Mouse (Mus musculus): ENCODE results near the gene Cdkn1c. TPM values are rescaled to one million over a fixed set of nuclear protein-coding genes. Genes with fewer than 3 reads are reported as not detected.

Cdkn1c gene
- 143 and 173 TPM in 2 replicates for polyA plus RNA-seq (2015; fragmentation: Nextera tagmentation; extraction: Ambion mirVana)

DNA sequence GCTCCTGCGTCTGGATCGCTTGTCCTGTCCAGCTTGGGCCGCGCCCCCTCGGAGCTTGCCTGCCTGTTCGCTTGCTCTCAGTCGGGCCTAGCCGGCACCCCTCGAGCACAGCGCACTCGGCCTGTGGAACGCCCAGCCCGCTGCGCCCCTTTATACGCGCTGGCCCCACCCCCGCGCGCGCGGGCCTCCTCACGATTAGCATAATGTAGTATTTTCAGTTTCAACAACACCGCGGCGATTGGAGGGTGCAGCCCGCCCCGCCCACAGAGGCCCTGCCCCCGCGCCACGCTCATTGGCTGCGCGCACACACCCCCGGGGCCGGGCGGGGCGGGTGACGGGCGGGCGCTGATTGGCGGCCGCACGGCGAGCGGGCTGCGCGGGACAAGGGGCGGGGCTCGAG, at the start of gene Cdkn1c:
Gene Cdkn1c (minus strand): TSS at position 177 of the 400 bp plus-strand sequence.
- Histone ChIP-seq H3K9me3 (replicated peaks; ENCODE audit: control insufficient read depth, low read length) (peaks cover 22% of the 10 kb centered on the region), H3K4me1 (ENCODE audit: control insufficient read depth, low read depth, low read length) (peaks cover 17% of the 10 kb centered on the region), H3K27ac (ENCODE audit: low read length) (no peak within 1 kb of the TSS), H3K27me3 (ENCODE audit: control insufficient read depth, insufficient read depth, low read depth, low read length) (peaks cover 46% of the 10 kb centered on the region), H3K9ac (ENCODE audit: low read depth, low read length) (peak within 1 kb of the TSS; percentile 43), H3K36me3 (ENCODE audit: control insufficient read depth, insufficient read depth) (no peaks in the 10 kb centered on the region), H3K4me2 (ENCODE audit: low read depth, low read length) (peak within 1 kb of the TSS; percentile 67), H3K4me3 (ENCODE audit: low read depth, low read length) (peak within 1 kb of the TSS; percentile 54)
- peak; percentile 89 for ATAC-seq (ENCODE audit: low read depth)
- 32% methylated on average over 45 of the region's 48 CpGs for WGBS (ENCODE audit: insufficient replicate concordance)

DNA sequence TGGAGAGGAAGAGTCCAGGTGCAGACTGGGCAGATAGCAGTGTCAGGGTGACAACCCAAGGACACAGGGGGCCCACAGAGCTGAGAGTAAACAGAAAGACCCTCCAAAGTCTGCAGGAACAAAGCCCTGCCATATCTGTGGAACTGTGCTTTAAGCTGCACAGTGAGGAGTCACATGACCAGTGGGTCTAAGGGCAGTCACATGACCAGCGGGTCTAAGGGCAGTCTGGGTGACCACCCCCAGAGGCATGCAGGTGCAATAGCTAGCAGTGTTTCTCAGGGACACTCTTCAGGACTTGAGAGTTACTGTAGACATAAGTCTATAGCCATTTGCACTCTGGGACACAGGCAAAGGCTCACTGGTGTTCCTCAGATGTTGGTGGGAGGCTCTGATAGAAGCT, 48.7 kb upstream of the Cdkn1c start:
- Histone ChIP-seq H3K4me1 (ENCODE audit: control insufficient read depth, low read depth, low read length) (no peaks in the 10 kb centered on the region; the same call in 1 of the 2 replicates), H3K27ac (ENCODE audit: low read length) (no peak overlapping the region), H3K27me3 (ENCODE audit: control insufficient read depth, insufficient read depth, low read depth, low read length) (peaks cover 7% of the 10 kb centered on the region), H3K9ac (ENCODE audit: low read depth, low read length) (no peak overlapping the region), H3K4me2 (ENCODE audit: low read depth, low read length) (no peak overlapping the region), H3K9me3 (replicated peaks; ENCODE audit: control insufficient read depth, low read length) (no peaks in the 10 kb centered on the region), H3K4me3 (ENCODE audit: low read depth, low read length) (no peak overlapping the region), H3K36me3 (ENCODE audit: control insufficient read depth, insufficient read depth) (peaks cover 5% of the 10 kb centered on the region)
- ATAC-seq (ENCODE audit: low read depth): no peak
- 65% methylated on average over 1 of the region's 1 CpGs for WGBS (ENCODE audit: insufficient replicate concordance)

DNA sequence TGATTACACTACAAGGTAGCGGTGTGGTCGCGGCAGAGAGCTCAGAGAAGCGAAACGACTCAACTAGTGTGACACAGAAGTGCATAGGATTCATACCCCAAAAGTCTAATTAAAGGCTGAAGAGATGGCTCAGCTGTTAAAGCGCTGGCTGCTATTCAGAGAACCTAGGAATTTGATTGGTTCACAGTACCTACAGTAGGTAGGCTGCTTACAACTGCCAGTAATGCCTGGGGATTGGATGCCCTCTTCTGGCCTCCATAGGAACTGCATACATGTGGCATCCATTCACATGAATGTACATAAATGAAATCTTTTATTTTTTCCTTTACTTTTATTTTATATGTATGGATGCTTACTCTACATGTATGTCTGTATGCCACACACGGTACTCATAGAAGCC, 45.8 kb upstream of the Cdkn1c start:
- no peak overlapping the region for H3K9ac ChIP-seq (ENCODE audit: low read depth, low read length)
- no peaks in the 10 kb centered on the region; the same call in none of the 2 replicates for H3K4me1 ChIP-seq (ENCODE audit: control insufficient read depth, low read depth, low read length)
- WGBS (ENCODE audit: insufficient replicate concordance): 35% methylated on average over 7 of the region's 7 CpGs
- H3K36me3 ChIP-seq (ENCODE audit: control insufficient read depth, insufficient read depth): no peaks in the 10 kb centered on the region
- H3K4me3 ChIP-seq (ENCODE audit: low read depth, low read length): no peak overlapping the region
- ATAC-seq (ENCODE audit: low read depth): no peak
- H3K27me3 ChIP-seq (ENCODE audit: control insufficient read depth, insufficient read depth, low read depth, low read length): peaks cover 35% of the 10 kb centered on the region
- H3K4me2 ChIP-seq (ENCODE audit: low read depth, low read length): no peak overlapping the region
- no peak overlapping the region for H3K27ac ChIP-seq (ENCODE audit: low read length)
- no peaks in the 10 kb centered on the region for H3K9me3 ChIP-seq (replicated peaks; ENCODE audit: control insufficient read depth, low read length)

DNA sequence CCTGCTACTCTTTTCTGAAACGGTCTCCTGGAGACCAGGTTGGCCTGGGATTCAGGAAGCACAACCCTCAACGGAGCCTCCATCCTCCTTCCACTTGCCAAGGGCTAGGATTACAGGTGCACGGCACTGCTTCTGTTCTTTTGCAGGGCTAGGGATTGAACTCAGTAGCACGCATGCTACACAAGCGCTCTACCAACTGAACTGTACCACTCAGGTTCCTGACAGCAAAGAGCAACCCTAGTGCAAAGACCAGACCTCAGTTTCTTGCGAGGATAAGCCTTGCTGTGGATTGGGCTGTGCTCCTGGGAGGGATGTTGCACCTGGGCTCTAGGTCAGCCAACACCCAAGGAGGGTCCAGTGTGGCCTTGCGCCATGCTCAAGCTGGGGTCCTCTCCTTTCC, 45.4 kb upstream of the Cdkn1c start:
- Histone ChIP-seq H3K36me3 (ENCODE audit: control insufficient read depth, insufficient read depth) (no peaks in the 10 kb centered on the region), H3K9me3 (replicated peaks; ENCODE audit: control insufficient read depth, low read length) (no peaks in the 10 kb centered on the region), H3K4me3 (ENCODE audit: low read depth, low read length) (no peak overlapping the region), H3K27me3 (ENCODE audit: control insufficient read depth, insufficient read depth, low read depth, low read length) (peaks cover 39% of the 10 kb centered on the region), H3K4me1 (ENCODE audit: control insufficient read depth, low read depth, low read length) (no peaks in the 10 kb centered on the region; the same call in none of the 2 replicates), H3K27ac (ENCODE audit: low read length) (no peak overlapping the region), H3K9ac (ENCODE audit: low read depth, low read length) (no peak overlapping the region), H3K4me2 (ENCODE audit: low read depth, low read length) (no peak overlapping the region)
- WGBS (ENCODE audit: insufficient replicate concordance): 53% methylated on average over 7 of the region's 7 CpGs
- ATAC-seq (ENCODE audit: low read depth): no peak

DNA sequence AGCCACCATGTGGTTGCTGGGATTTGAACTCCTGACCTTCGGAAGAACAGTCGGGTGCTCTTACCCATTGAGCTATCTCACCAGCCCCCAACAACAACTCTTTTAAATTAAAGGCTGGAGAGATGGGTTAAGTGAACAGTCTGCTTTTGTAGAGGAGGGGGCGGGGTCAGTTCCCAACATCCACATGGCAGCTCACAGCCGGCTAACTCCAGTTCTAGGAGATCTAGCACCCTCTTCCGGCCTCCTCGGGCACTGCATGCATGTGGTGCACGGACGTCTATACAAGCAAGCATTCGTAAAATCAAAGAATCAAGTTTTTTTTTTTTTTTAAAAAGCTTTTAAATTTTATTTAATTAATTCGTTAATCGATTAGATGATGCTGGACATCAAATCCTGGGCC, 45.0 kb upstream of the Cdkn1c start:
- Histone ChIP-seq H3K36me3 (ENCODE audit: control insufficient read depth, insufficient read depth) (no peaks in the 10 kb centered on the region), H3K9me3 (replicated peaks; ENCODE audit: control insufficient read depth, low read length) (no peaks in the 10 kb centered on the region), H3K4me2 (ENCODE audit: low read depth, low read length) (no peak overlapping the region), H3K27me3 (ENCODE audit: control insufficient read depth, insufficient read depth, low read depth, low read length) (peaks cover 43% of the 10 kb centered on the region), H3K27ac (ENCODE audit: low read length) (no peak overlapping the region), H3K9ac (ENCODE audit: low read depth, low read length) (no peak overlapping the region), H3K4me1 (ENCODE audit: control insufficient read depth, low read depth, low read length) (no peaks in the 10 kb centered on the region; the same call in none of the 2 replicates), H3K4me3 (ENCODE audit: low read depth, low read length) (no peak overlapping the region)
- 17% methylated on average over 11 of the region's 11 CpGs for WGBS (ENCODE audit: insufficient replicate concordance)
- ATAC-seq (ENCODE audit: low read depth): no peak

DNA sequence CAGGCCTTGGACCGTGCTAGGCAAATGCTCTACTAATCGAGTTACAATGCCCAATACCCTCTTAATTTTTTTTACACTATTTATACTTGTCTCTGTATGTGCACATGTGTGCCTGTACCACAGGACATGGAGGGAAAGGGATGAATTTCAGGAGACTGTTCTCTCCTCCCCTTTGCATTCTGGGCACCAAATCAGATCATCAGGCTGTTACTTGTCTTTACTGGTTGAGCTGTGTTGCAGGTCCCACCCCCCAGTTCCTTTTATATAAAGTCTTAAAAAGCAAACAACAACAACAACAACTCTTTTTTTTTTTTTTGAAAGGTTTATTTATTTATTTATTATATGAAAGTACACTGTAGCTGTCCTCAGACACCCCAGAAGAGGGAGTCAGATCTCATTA, 44.6 kb upstream of the Cdkn1c start:
- Histone ChIP-seq H3K4me2 (ENCODE audit: low read depth, low read length) (no peak overlapping the region), H3K4me1 (ENCODE audit: control insufficient read depth, low read depth, low read length) (no peaks in the 10 kb centered on the region; the same call in none of the 2 replicates), H3K36me3 (ENCODE audit: control insufficient read depth, insufficient read depth) (no peaks in the 10 kb centered on the region), H3K9ac (ENCODE audit: low read depth, low read length) (no peak overlapping the region), H3K4me3 (ENCODE audit: low read depth, low read length) (no peak overlapping the region), H3K27me3 (ENCODE audit: control insufficient read depth, insufficient read depth, low read depth, low read length) (peaks cover 48% of the 10 kb centered on the region), H3K27ac (ENCODE audit: low read length) (no peak overlapping the region), H3K9me3 (replicated peaks; ENCODE audit: control insufficient read depth, low read length) (no peaks in the 10 kb centered on the region)
- ATAC-seq (ENCODE audit: low read depth): no peak
- 59% methylated on average over 2 of the region's 2 CpGs for WGBS (ENCODE audit: insufficient replicate concordance)

DNA sequence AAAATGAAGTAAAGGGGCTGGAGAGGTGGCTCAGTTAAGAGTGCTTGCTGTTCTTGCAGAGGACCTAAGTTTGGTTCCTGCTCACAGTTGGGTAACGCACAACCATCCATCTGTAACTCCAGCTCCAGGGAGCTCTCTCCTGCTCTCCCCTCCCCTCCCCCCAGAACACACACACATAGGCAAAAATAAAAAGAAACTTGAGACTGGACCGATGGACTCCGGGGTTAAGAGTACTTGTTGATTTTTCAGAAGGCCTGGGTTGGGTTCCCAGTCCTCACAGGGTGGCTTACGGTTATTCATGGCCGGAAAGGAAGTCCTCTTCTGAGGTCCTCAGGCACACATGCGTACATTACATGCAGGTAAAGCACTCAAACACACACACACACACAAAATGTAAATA, 43.1 kb upstream of the Cdkn1c start:
- Histone ChIP-seq H3K4me3 (ENCODE audit: low read depth, low read length) (no peak overlapping the region), H3K27ac (ENCODE audit: low read length) (no peak overlapping the region), H3K27me3 (ENCODE audit: control insufficient read depth, insufficient read depth, low read depth, low read length) (peaks cover 48% of the 10 kb centered on the region), H3K9me3 (replicated peaks; ENCODE audit: control insufficient read depth, low read length) (no peaks in the 10 kb centered on the region), H3K36me3 (ENCODE audit: control insufficient read depth, insufficient read depth) (no peaks in the 10 kb centered on the region), H3K9ac (ENCODE audit: low read depth, low read length) (no peak overlapping the region), H3K4me2 (ENCODE audit: low read depth, low read length) (no peak overlapping the region), H3K4me1 (ENCODE audit: control insufficient read depth, low read depth, low read length) (no peaks in the 10 kb centered on the region; the same call in none of the 2 replicates)
- WGBS (ENCODE audit: insufficient replicate concordance): 62% methylated on average over 6 of the region's 6 CpGs
- no peak for ATAC-seq (ENCODE audit: low read depth)

DNA sequence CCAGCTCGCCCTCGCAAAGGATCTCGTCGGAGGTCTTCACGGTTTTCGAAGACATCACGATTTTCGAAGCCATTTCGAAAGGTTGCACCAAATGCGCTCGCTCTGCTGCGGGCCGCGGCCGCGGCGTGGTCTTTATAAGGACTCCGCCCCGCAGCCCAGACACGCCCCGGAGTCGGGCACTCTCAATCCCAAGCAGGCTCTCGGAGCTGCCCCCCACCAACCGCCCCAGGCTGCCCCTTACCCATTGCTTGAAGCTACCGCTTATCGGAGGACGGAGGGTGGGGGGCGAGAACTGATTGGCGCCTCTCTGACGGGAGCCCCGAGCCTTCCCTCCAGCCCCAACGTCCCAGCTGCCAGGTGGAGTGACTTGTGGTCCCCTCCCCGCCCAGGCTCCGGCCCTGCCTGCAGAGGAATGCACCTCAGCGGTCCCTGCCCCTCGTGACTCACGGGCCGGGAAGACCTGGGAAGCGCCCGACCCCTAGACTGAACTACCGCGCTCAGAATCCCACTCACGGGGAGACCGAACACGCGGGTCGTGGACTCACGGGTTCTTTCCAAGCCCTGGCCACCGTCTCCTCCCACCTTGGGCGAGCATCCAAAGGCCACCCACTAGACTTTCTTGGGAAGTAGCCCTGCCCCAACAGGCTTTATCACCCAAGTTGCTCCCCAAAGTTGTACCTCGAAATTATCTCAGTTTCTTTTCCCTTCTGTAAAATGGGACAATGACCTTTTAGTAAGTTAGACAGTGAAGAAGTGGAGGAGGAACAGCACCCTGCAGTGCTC, 41.8 kb upstream of the Cdkn1c start, which contains the start of gene Phlda2:
Gene Phlda2 (minus strand): TSS at position 733 of the 783 bp plus-strand sequence.
- WGBS (ENCODE audit: insufficient replicate concordance): 3% methylated on average over 51 of the region's 51 CpGs
- H3K4me2 ChIP-seq (ENCODE audit: low read depth, low read length): peak within 1 kb of the TSS; percentile 62
- H3K27me3 ChIP-seq (ENCODE audit: control insufficient read depth, insufficient read depth, low read depth, low read length): peaks cover 48% of the 10 kb centered on the region
- peak within 1 kb of the TSS; percentile 55 for H3K4me3 ChIP-seq (ENCODE audit: low read depth, low read length)
- H3K27ac ChIP-seq (ENCODE audit: low read length): no peak within 1 kb of the TSS
- peak within 1 kb of the TSS; percentile 4; the same call in 1 of the 2 replicates for H3K9ac ChIP-seq (ENCODE audit: low read depth, low read length)
- H3K36me3 ChIP-seq (ENCODE audit: control insufficient read depth, insufficient read depth): no peaks in the 10 kb centered on the region
- no peaks in the 10 kb centered on the region; the same call in none of the 2 replicates for H3K4me1 ChIP-seq (ENCODE audit: control insufficient read depth, low read depth, low read length)
- peak; percentile 36 for ATAC-seq (ENCODE audit: low read depth)
- no peaks in the 10 kb centered on the region for H3K9me3 ChIP-seq (replicated peaks; ENCODE audit: control insufficient read depth, low read length)

All from liver, embryonic 16.5 days (tissue).